Comparison of ENCODE assay signal across 8 mouse cellular contexts in genomic region chr10:93145088-93145487, GRCm38 (mm10). TPM values are rescaled to one million over a fixed set of nuclear protein-coding genes. Genes with fewer than 3 reads are reported as not detected.
DNase-seq lines count a peak whose midpoint lies in the region; ATAC-seq and TF ChIP-seq lines count a peak whose summit lies in the region.

No protein-coding gene starts in this region.

- DNase-seq in G1E (ENCODE audit: low spot score): peak; percentile 12
- peak; percentile 79 for DNase-seq in adrenal gland, postnatal 10 days
- DNase-seq in right cerebral cortex, postnatal 25 days: peak; percentile 44
- no peak for DNase-seq in testis, postnatal 10 days (ENCODE audit: low spot score)
- no peak for DNase-seq in frontal cortex, postnatal 25 days (ENCODE audit: low spot score in 2 of 2)

- H3K4me2 ChIP-seq in liver, embryonic 15.5 days: peak overlapping the region; percentile 72
- no peak overlapping the region for H3K4me2 ChIP-seq in midbrain, embryonic 16.5 days (ENCODE audit: low read length)

- TF ChIP-seq CTCF in G1E (IDR thresholded peaks at IDR 0.05; ENCODE audit: low read depth, low read length): no peak

- ATAC-seq in G1E (ENCODE audit: extremely low read depth, insufficient number of reproducible peaks, low FRiP score, poor library complexity, severe bottlenecking): no peak
- ATAC-seq in liver, embryonic 15.5 days (ENCODE audit: insufficient read depth): peak; percentile 8; the same call in 1 of the 2 replicates
- ATAC-seq in midbrain, embryonic 16.5 days: no peak
- ATAC-seq in cerebellum, adult (ENCODE audit: insufficient number of reproducible peaks, low FRiP score, low TSS enrichment): no peak

- peak overlapping the region; percentile 57; the same call in 1 of the 2 replicates for H3K4me3 ChIP-seq in G1E (ENCODE audit: low read depth, low read length)
- no peak overlapping the region for H3K4me3 ChIP-seq in liver, embryonic 15.5 days (replicated peaks)
- H3K4me3 ChIP-seq in midbrain, embryonic 16.5 days (ENCODE audit: low read depth, low read length): no peak overlapping the region

- no peaks in the 10 kb centered on the region for H3K27me3 ChIP-seq in G1E (ENCODE audit: insufficient read depth, low read length)
- H3K27me3 ChIP-seq in liver, embryonic 15.5 days: no peaks in the 10 kb centered on the region
- H3K27me3 ChIP-seq in midbrain, embryonic 16.5 days (ENCODE audit: control insufficient read depth, insufficient read depth, low read depth, low read length): no peaks in the 10 kb centered on the region

- H3K9ac ChIP-seq in liver, embryonic 15.5 days: no peak overlapping the region
- H3K9ac ChIP-seq in midbrain, embryonic 16.5 days (ENCODE audit: low read depth, low read length): no peak overlapping the region

- peaks cover 2% of the 10 kb centered on the region for H3K36me3 ChIP-seq in G1E (replicated peaks)
- H3K36me3 ChIP-seq in liver, embryonic 15.5 days (replicated peaks): no peaks in the 10 kb centered on the region
- H3K36me3 ChIP-seq in midbrain, embryonic 16.5 days (ENCODE audit: control insufficient read depth, insufficient read depth, low read length): no peaks in the 10 kb centered on the region

- H3K4me1 ChIP-seq in G1E (ENCODE audit: insufficient read depth, low read depth, low read length): peaks cover 37% of the 10 kb centered on the region
- H3K4me1 ChIP-seq in liver, embryonic 15.5 days (replicated peaks): peaks cover 44% of the 10 kb centered on the region
- H3K4me1 ChIP-seq in midbrain, embryonic 16.5 days (ENCODE audit: control insufficient read depth, insufficient read depth, low read length): 0 out of 2 replicates have a peak, but pooled peaks cover 6% of the 10 kb centered on the region

- 32% methylated on average over 10 of the region's 10 CpGs for WGBS in liver, embryonic 15.5 days (ENCODE audit: insufficient replicate concordance)
- 89% methylated on average over 10 of the region's 10 CpGs for WGBS in midbrain, embryonic 16.5 days

- H3K27ac ChIP-seq in liver, embryonic 15.5 days (replicated peaks): peak overlapping the region; percentile 98
- no peak overlapping the region for H3K27ac ChIP-seq in midbrain, embryonic 16.5 days (ENCODE audit: low read length)

- peaks cover 11% of the 10 kb centered on the region for H3K9me3 ChIP-seq in G1E (replicated peaks)
- H3K9me3 ChIP-seq in liver, embryonic 15.5 days (replicated peaks): no peaks in the 10 kb centered on the region
- H3K9me3 ChIP-seq in midbrain, embryonic 16.5 days (replicated peaks; ENCODE audit: control insufficient read depth, low read length, poor library complexity, severe bottlenecking): no peaks in the 10 kb centered on the region

RNA-seq across cellular contexts. Expression of gene Cdk17, which starts 15.6 kb away (rescaled TPM):
- total RNA-seq in G1E (2014; fragmentation: Nextera tagmentation) (123 and 138 TPM in 2 replicates), G1E (2017) (91.0 and 95.6 TPM in 2 replicates)
- 4.9 and 6.5 TPM in 2 replicates for polyA plus RNA-seq in G1E (2012)
- 10 to 100 TPM; 37.3 to 38.7 TPM for total RNA-seq in adrenal gland, postnatal 10 days (2021)
- polyA plus RNA-seq in liver, embryonic 15.5 days (2015; fragmentation: Nextera tagmentation; extraction: Ambion mirVana): 10.1 and 11.0 TPM in 2 replicates
- polyA plus RNA-seq in midbrain, embryonic 16.5 days (2015; fragmentation: Nextera tagmentation; extraction: Ambion mirVana): 39.5 and 40.2 TPM in 2 replicates

Comparison
In these comparisons a context has a peak if more than half of its experiments do, and no peak if none do; other contexts are left out.
1. DNase-seq: peak in G1E (single experiment), adrenal gland, postnatal 10 days (single experiment) and right cerebral cortex, postnatal 25 days (single experiment); none in testis, postnatal 10 days (single experiment) and frontal cortex, postnatal 25 days (0 of 2).